Mouse (Mus musculus): ENCODE measurements around the gene Riox2.

DNA sequence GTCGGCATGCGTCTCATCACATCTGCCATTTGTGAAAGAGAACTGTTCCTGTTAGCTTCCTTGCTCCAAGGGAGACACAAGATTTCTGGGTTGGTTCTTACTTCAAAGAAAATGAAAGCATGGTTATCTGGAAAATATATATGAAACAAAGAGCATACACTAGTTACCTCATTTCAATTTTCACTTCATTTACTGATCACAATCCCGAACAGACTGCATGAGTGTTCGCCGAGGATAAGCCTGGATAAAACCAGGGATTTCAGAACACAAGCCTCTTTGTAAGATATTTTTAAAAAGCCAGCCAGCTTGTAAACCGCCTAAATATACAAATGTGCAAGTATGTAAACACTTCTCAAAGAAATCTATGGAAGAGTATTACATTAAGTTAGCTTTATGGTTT, 7.6 kb upstream of the Riox2 start:
- TF ChIP-seq CTCF (IDR thresholded peaks at IDR 0.05) (no peak), EP300 (IDR thresholded peaks at IDR 0.05; ENCODE audit: insufficient read depth, low read depth, low read length) (no peak)

Measured in heart, adult 2 months (tissue).